Mouse (Mus musculus) gastrocnemius, postnatal 10 days (tissue): Measurements from ENCODE around the gene 4931428L18Rik. TPM values are rescaled to one million over a fixed set of nuclear protein-coding genes. Genes with fewer than 3 reads are reported as not detected.

Source experiments
- DNase-seq: peaks from one replicate; pipeline ENCODE4 v3.0.0; 2021; ENCODE audit warnings: mixed read lengths
- long read RNA-seq, 2 experiments: library from polyadenylated mRNA; stranded (forward); transcript quantifications; one replicate each; pipeline ENCODE4 v2.0.0; 2021
- total RNA-seq, 2 experiments: library from RNA; stranded (reverse); gene quantifications; 2 replicates each; pipeline ENCODE4 v1.2.3; 2021

Gene 4931428L18Rik
- not detected for total RNA-seq
- long read RNA-seq, experiment 1, partial matches to known transcripts: 0 of 2 reads
- long read RNA-seq, experiment 1, other reads (novel, unspliced or antisense): 2 of 2 reads
- long read RNA-seq, experiment 2: 0 reads

- no peak for DNase-seq
These were observed at the start of gene 4931428L18Rik, which contains the start of gene Pih1d3 for GRCm38 (mm10) chr1:31222564-31222963. 4931428L18Rik (minus strand) TSS chr1:31222684. Pih1d3 (plus strand) TSS chr1:31222838.

GRCm38 (mm10) chr1:31260218-31260923 lies 37.9 kb upstream of the 4931428L18Rik start:
- DNase-seq: no peak

GRCm38 (mm10) chr1:31233319-31234036 lies 11.0 kb upstream of the 4931428L18Rik start:
- DNase-seq: no peak

- DNase-seq: no peak
These were observed 1.8 kb downstream of the 4931428L18Rik start for GRCm38 (mm10) chr1:31220599-31221250.

DNA sequence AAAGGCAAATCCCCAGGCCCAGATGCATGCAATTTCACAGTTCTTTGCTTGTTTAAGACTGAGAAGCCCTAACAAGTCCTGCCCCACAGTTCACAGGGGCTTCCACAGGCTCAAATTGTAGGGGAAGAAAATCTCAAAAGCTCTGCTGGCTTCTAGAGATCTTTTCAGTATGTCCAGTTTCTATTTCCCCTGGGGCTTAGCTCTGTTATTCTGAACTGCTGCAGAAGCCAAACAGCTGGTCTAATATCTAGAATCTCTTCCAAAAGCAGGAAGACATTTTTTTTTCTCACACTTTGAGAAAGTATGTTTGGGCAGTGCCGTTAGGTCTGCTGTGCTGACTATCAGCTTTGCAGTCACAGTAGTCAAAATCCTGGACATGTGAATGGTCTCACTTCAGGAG lies 7.7 kb downstream of the 4931428L18Rik start:
- DNase-seq: no peak

GRCm38 (mm10) chr1:31210144-31210543 lies 12.3 kb downstream of the 4931428L18Rik start:
- DNase-seq: peak; percentile 40

DNA sequence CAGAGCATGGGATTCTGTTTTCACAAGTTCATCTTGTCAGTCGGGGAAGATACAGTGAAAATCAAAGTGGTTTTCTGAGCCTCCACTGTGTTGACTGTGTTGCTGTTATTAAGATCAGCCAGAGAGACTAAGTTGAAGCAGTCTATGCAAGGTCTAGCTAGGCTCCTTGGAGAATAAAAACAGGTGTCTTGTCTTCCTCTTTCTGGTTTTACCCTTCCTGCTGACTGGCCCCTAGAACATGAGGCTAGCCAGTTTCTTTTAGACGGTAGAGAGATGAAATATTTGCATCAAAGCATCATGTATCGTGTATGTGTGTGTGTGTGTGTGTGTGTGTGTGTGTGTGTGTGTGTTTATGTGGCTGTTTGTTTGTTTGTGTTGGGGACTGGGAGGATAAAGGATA lies 16.7 kb downstream of the 4931428L18Rik start:
- no peak for DNase-seq

DNA sequence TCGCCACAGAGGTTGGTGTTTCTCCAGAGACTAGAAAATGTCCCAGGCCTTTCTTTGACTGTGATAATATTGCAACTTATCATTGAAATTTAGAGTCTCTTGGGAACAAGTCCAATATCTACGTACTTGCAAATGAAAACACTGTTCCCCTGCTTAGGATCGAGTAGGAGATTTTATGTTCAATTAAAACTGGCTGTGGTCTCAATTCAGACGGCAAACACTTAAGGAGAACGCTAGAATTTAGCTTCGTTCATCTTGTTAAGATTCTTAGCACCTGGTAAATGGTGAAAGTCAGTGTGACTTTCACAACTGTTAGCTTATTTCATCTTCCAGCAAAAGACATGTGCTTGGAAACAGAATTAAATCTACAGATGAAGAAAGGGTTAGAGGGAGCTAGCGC lies 17.1 kb downstream of the 4931428L18Rik start:
- DNase-seq: no peak

DNA sequence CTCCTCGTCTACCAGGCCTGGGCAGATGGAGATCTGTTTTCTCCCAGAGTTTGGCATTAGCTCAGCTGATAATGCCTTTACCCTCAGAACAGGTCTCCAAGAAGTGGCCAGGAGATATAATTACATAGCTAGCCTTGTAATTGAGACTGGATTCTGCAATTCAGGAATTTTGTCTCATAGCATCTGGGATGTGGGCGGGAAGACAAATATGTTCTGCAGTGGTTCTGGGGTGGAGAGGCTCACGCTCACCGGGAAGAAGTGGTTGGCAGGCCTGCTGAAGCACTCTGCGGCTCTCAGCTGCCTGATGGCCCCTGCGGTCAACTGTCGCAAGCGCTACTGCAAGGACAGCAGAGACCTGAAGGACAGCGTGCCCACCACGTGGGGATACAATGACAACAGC lies 18.7 kb downstream of the 4931428L18Rik start:
- DNase-seq: no peak

GRCm38 (mm10) chr1:31196959-31197358 lies 25.5 kb downstream of the 4931428L18Rik start:
- no peak for DNase-seq

GRCm38 (mm10) chr1:31195633-31196032 lies 26.9 kb downstream of the 4931428L18Rik start:
- no peak for DNase-seq

DNA sequence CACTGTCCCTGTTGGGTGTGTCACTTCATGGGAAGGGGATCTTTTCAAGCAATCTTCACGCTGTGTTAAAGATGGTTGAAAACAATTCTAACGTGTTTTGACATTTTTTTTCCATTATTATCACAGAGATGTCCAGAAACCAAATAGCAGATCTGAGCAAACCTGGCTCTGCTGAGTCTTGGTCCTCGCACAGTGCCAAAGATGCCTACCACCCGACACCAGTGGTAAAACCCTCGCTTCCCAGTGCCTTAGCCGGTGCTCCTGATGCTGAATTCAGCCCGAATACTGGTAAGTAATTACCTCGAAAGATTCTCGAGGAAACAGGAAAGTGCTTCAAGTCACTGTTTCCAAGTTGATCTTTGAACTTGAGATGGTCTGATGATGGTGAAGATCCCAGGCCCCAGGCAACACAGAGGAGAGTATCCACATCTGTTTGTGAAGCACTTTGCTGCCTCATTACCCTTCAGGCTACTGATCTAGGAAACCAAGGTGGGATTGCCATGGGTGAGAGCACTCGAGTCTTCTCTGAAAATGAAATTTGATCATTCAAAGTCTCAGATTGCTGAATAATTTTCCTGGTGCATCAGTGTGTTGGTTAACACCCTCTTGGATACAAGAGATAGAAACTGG lies 32.1 kb downstream of the 4931428L18Rik start:
- DNase-seq: no peak

DNA sequence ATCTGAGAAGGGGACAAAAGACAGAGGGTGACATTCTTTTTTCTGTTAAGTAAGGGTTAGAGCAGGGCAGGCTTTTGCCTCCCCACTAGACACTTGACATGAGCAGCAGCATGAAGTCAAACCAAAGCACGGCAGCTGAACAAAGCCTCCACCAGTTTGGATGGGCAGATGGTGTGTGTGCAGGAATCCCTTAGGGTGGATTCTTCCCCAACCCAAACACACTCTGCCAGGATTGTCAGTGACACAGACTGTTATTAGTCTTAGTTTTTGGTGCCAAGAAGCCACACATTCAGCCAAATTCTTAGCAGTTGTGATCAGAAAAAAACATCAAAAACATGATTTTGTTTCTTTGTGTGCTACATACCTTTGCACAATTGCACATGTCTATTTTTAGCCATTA lies 44.2 kb downstream of the 4931428L18Rik start:
- DNase-seq: no peak

GRCm38 (mm10) chr1:31176101-31176500 lies 46.4 kb downstream of the 4931428L18Rik start, which contains the start of gene Lgsn:
Lgsn (plus strand) TSS chr1:31176401.
- DNase-seq: no peak

DNA sequence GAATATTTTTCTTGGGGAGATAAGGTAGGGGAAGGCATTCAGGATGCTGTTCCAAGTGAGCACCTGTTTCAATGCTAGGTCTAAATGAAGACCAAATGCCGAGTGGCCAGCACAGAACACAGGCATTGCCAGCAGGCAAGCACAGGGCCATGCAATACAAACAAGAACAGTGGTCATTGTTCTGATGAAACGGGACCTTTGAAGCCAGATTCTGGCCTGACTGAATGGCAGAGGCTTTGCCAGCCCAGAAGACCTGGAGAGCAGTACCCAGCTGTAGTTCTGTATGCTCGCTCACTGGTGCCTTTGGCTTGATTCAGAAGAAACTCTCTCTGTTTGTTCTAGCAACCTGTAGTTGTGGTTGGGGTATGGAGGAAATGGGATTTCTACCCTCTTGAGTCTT lies 47.1 kb downstream of the 4931428L18Rik start:
- no peak for DNase-seq

DNA sequence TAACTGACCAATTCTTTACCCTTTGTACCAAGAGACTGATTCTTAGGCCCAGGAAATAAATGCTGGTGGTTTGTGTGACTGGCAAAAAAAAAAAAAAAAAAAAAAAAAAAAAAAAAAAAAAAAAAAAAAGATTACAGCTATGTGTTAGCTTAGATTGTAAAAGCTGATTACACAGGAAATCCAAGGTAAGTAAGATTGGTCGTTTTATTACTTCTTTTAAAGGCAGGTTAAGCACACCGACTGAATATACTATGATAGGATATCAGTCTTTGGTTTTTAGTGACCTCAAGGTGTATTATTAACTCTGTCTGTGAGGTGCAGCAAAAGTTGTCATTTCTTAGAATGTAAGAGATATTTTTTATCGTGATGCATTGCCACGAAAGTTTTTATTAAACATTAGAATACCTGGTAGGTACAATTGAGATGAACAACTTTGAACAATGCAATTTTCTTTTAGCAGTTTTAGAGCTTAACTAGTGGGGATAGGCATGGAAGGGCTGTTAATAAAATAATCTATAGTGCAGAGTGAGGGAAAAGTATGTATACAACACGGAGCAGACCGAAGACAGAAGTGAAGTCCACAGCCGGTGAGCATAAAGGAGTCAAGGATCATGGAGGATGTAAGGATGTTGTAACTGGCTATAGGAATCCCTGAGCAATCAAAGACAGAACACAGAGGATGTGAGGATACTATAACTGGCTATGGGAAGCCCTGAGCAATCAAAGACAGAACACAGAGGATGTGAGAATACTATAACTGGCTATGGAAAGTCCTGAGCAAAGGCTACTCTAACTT lies 57.0 kb downstream of the 4931428L18Rik start:
- no peak for DNase-seq

DNA sequence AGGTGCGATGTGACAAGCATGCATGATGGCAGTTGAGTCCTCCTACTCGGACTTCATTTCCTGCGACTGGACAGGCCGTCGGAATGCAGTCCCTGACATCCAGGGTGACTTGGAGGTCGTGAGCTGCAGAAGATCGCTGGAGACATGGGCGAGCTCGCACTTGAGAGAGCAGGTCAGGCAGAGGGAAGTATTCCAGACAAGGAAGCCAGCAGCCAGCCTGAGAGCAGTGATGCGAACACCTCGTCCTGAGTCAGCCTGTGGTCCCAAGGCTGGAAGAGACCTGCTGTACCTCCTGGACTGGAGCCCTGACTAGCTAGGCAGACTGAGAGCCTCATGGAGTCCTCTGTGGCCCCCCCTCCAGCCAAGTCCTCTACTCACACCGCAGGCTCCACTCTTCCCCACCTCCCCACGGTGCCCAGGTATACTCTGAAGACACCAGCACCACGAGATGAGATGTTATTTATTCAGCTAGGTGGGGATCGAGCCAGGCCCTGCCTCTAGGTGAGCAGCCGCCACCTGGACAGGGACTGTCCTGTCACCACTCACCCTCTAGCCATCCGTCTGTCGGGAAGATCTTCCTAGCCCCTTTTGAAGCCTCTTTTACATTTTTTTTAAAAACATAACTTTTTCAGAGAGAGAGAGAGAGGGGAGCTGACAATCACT lies 57.8 kb downstream of the 4931428L18Rik start:
- DNase-seq: no peak

DNA sequence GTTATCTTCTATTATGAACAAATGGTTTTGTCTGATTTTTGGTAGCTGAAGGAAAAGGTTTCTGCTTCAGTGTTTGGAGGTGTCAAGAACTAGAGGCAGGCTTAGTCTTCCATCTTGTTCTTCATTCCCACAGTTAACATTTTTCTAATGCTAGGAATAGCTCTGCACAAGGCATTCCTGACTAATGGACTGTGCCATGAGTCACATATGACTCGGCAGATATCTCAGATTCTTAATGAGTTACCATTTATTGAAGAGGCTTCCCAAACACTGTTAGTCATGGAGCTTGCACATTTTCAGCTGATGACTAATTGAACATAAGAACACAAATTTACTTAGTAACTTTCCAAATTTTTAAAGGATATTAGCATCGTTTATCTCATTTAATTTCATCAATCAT lies 65.6 kb downstream of the 4931428L18Rik start:
- no peak for DNase-seq

GRCm38 (mm10) chr1:31156185-31156584 lies 66.3 kb downstream of the 4931428L18Rik start:
- DNase-seq: no peak

DNA sequence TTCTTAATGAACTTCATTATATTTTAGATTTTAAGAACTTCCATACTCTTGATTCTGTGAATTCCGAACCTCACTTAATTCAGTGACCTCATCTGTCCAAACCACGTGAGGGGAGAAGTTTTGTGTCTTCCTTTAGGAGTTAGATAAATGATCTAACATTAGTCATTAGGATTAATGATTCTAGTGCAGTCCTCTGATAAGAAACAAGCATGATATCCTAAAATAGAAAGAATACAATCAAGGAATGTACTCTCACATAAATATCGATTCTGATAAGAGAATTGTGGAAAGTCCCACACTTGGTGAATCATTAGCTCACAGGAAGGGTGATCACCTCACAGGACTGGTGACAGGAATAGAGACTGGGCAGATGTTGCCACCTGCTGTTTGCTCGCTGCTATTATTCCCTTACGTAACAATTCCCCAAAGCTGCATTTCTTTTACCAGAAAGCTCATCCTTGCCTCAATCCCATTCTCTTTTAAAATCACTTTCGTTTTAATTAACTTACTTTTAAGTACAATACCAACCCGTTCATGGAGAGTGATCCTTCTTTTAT lies 68.6 kb downstream of the 4931428L18Rik start:
- peak; percentile 22 for DNase-seq
